Comparison of ENCODE assay signal across 20 mouse cellular contexts in genomic region chr14:23842025-23842424, GRCm38 (mm10).
DNase-seq lines count a peak whose midpoint lies in the region; ATAC-seq lines count a peak whose summit lies in the region.
"Had no signal": no experiment of that assay in that cellular context is flagged by ENCODE, and none has a peak within 500 bp of the region (broad histone marks: within the 10 kb centered on the region; RNA-seq: fewer than 3 reads in every experiment).

No protein-coding gene starts in this region.

- intact Hi-C loops in left cerebral cortex, postnatal 10 days (cut with DNase I), result no loop called here

- ATAC-seq in frontal cortex, adult (ENCODE audit: low TSS enrichment), result peak; percentile 82
- ATAC-seq: activated CD4-positive, CD25-positive, alpha-beta regulatory T cell, adult 4 months; forebrain, embryonic 15.5 days had no signal

- DNase-seq in frontal cortex, postnatal 10 days (ENCODE audit: low spot score in 2 of 2), result no peak
- peak; percentile 40 for DNase-seq in left cerebral cortex, adult 11 months (ENCODE audit: low spot score)
- no peak for DNase-seq in left cerebral cortex, postnatal 10 days (ENCODE audit: extremely low spot score in 1 of 2, low spot score in 2 of 2)
- peak; percentile 55 for DNase-seq in right cerebral cortex, adult 18-20 months
- no peak for DNase-seq in right cerebral cortex, postnatal 14 days
- DNase-seq in telencephalon, adult 2 months (ENCODE audit: low read depth, low spot score), result peak; percentile 73
- no peak for DNase-seq in urinary bladder, adult 18-20 months (ENCODE audit: low spot score in 2 of 2)
- DNase-seq: adrenal gland, adult 8-10 months; adrenal gland, postnatal 25 days; cerebellum, adult 18-20 months; cerebellum, adult 9-11 months; cerebellum, postnatal 25 days; embryo, embryonic 11 days; gastrocnemius, postnatal 10 days; gastrocnemius, postnatal 36 days; heart, adult 2 months; heart, postnatal 14 days had no signal

Comparison
In these comparisons a context has a peak if more than half of its experiments do, and no peak if none do; other contexts are left out.
1. DNase-seq: peak in left cerebral cortex, adult 11 months (single experiment), right cerebral cortex, adult 18-20 months (single experiment) and telencephalon, adult 2 months (single experiment); none in frontal cortex, postnatal 10 days (0 of 2), left cerebral cortex, postnatal 10 days (0 of 2), right cerebral cortex, postnatal 14 days (single experiment) and urinary bladder, adult 18-20 months (0 of 2).